Mouse (Mus musculus): ENCODE measurements at regions not wholly inside any gene's neighbourhood (a gene's known extent, or its start where the extent isn't known, plus 50 kb on each side); places are given as distances from the start of the nearest gene placed in this dataset.

DNA sequence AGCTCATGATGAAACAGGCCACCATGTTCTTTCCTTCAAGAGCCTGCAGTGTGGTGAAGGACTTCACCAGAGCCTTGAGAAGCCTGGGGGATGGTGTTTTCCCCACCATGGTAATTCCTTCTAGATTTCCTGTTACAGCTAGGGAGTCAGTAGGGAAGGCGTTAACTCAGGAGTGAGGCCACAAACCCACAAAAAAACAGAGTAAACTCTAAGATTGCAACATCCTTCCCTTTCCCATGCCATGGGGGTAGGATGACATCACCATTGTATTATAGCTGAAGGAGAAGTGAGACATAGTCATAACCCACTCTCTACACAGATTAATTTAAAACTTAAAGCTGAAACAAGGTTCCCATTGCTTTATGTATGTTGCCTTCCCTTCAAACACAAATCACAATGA lies 218.7 kb upstream of the F930015N05Rik start:
- no peak for DNase-seq (ENCODE audit: low spot score)

DNA sequence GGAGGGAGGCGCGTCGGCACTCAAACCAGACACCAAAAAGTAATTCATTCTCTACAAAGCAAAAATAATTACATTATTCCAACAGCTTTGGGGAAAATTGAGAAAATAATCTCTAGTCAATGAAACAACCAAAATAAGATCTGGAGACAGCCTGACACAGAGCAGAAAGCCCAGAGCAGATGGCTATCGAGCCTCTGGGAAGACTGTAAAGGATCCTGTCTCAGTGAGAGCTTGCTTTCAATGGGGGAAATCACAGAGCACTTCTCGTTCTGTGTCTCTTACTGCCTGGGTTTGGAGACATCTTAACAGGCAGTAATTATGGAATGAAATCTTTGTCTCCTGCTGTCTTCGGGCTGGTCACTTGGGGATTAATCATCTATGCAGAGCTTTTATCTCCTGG lies 226.7 kb upstream of the F930015N05Rik start:
- DNase-seq (ENCODE audit: low spot score): no peak

DNA sequence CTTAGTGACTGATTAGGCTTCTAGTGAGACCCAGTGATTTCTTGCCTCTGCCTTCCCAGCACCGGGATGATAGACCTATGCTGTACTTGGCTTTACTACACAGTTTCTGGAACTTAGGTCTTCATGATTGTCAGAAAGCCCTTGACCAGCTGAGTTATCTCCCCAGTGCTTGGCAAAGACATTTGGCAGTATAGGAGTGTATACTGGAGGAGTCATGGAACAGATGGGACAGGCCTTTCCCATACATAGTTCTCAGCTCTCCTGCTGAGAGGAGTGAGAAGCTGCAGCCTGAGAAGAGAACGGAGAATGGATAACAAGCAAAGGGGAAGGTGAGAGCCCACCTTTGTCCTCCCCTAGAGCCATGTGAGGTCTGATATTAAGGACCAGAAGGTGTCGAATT lies 230.6 kb upstream of the F930015N05Rik start:
- no peak for DNase-seq (ENCODE audit: low spot score)

DNA sequence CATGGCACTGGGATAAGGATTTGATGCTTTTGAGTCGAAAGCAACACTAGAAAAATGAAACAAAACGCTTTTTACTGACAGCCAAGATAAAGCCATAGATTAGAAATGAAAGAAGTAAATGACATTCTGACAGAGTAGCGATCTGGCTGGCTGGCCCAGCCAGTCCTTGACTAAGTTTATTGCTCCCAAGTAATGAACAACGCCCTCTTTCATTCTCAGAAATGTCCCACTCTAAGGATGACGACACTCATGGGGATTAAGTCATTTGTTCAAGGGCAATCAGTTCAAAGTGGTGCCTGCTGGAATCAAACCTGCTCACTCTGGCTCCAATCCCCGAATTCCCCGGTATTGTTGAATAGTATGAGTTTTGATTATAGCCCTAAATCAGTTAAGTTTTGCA lies 231.1 kb upstream of the F930015N05Rik start:
- DNase-seq (ENCODE audit: low spot score): no peak

DNA sequence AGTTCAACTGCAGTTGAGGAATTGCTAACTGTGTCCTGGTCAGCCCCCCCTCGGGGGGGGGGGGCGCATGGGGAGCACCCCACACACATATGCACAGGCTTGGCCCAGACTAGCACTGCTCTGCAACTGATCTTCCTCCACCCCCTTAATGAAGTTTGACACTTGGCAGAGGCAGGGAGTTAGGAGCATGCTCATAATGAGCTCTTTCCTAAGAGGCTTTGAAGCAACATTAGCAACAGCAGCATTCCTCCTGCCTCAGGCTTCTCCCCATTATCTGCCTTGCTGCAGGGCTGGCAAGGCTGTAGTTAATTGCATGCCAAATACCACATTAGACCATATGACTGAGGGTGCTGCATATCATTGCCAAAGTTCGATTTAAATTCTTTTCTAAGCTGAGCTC lies 235.4 kb upstream of the F930015N05Rik start:
- no peak for DNase-seq (ENCODE audit: low spot score)

DNA sequence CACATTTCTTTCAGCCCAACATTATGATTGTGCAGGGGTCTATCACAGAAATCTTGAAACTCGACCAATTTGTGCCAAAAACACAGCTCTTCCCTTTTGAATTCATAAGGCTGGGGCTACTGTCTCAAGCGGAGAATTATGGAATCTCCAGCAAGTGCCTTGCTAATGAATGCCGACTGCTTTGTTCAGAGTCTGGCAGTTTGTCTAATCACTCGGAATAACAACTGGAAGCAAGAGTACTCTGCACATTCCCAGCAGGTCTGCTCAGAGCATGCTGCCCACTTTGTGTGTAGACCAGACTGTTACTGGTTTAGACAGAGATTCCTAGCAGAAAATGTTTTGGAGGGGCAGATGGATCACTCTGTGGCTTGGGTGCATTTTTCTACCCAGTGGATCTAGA lies 237.1 kb upstream of the F930015N05Rik start:
- DNase-seq (ENCODE audit: low spot score): no peak

DNA sequence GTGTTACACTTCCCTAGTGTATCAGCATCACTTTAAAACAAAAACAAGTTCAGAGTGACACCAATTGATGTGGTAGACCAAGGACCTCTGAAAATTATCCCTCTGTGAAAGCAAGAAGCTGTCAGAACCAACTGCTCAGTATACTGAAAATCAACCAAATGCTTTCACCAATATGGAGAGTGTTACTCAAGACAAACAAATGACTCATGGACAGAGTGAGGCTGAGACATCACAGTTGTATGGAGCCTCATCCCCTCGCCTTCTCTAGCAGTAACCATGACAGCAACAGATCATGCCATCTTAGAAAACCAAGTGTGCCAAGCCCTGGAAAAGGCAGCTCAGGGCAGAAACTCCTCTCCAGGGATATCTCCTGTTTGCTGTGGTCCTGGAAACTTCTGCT lies 267.3 kb upstream of the F930015N05Rik start:
- DNase-seq (ENCODE audit: low spot score): no peak

DNA sequence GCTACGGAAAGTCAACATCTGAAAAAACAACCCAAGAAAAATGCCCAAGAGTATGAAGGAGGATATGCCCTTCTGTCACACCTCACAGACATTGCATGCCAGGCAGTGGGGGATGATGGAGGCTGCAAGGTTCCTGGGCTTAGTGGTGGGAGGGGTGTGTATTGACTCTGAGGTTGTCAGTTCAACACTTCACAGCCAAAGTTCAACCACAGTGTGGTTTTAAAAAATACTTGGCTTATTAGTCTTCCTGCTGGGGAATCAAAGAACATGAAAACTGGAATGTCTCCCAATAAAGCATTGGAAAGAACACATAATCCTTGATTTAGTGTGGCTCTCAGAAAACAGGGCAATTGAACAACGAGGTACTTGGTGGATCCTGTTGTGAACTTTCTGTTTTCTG lies 267.0 kb upstream of the Elac2 start:
- no peak for DNase-seq (ENCODE audit: low spot score)

DNA sequence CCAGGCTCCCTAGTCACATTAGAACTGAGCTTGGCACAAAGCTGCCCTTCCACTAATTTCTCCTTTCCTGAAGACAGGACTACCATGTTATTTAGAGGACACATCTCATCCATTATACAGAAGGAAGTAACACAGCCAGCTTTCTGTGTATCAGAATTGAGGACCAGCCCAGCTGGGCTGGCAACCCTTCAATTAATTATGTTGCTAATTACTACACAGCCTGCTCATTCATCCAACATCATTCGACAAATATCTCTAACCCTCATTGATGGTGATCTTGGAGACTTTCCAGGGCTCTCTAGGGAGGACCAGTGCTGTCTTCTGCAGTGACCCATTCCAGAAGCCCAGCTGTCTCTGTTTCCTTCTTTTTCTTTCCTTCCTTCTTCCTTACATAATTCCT lies 263.7 kb upstream of the Elac2 start:
- no peak for DNase-seq (ENCODE audit: low spot score)

DNA sequence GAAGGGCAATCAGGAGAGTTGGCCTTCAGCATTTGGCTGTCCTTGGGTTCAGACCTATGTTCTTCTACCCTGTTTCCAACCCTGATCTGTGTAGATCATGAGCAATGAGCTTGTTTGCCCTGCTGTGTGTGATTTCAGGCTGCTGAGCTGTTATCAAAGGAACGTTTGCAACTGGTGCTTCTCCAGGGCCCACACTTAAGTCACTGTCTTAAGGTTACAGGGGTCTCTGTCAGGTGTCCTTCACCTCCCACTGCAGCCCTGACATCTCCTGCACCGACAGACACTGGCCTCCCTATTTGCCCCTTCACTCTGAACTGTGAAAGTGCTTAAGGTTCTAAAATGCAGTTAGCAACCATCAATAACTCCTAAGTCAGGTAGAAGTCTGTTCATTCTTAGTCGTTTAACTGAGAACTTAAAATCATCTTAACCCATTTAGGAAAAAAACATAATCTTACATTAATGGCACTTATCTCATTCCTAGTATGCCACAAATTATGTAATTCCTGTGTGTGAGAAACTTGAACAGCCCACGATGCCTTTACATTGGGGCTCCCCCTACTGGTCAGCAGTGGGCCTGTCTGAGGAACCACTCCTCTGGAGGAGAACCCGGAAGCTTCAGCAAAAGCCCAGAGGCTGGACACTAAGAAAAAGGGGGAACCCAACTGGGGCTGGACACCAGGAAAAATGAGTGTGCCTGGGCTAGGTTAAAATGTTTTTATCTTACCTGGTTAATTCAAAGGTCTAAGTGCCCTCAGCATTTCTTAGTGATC lies 260.3 kb upstream of the Elac2 start:
- peak; percentile 79 for DNase-seq (ENCODE audit: low spot score)

DNA sequence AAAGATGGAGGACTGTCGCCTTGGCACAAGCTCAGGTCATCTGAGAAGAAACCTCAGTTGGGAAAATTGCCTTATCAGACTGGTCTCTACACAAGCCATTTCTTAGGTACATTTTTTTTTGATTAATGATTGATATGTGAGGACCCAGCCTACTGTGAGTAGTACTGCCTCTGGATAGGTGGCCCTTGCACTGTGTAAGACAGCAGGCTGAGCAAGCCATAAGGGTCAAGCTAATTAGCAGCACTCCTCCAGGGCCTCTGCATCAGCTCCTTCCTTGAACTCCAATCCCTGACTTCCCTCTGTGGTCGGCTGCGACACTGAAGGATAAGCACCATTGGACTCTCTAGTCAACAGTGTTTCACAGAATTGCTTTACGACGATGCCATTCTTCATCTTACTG lies 252.6 kb upstream of the Elac2 start:
- DNase-seq (ENCODE audit: low spot score): no peak

DNA sequence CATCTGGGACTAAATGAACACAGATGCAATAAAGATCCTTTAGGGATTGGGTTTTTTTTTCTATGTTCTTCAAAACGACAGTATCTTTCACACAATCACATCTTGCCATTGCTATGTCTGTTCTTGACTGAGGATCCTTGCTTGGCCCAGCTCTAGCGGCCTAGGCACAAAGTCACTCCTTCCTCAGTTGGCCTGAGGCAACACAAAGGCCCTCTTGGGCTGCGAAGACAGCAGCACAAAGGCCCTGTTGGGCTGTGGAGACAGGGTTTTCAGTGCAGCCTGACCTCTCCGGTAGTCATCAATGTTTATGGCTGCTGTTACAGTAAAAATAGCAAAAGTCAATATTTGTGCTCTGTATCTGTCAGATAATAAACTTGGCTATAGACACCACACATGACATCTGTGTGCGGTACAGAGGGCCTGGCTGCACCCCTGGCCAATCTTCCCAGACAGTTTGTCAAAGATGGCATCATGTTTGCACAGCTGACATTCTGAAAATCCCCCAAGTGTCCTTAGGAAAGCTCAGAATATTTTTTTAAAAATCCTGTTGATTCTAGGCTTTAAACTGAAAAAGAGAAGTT lies 250.9 kb upstream of the Elac2 start:
- DNase-seq (ENCODE audit: low spot score): no peak

DNA sequence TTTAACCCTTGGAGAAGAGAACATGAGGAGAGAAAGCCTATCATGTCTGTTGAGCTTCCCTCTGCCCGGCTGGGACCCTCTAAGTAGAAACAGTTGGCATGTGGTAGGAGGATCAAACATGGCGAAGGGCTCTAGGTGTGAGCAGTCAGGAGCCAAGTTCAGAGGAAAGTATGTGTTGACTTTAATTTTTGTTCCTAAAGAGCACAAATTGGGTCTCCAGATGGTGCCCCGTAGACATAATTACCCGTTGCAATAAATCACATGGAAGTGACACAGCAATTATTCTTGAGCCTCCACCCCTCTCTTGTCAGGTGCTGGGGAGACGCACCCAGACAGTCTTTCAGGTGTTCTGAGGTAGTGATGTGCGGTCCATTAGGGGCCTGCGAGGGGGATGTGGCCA lies 239.9 kb upstream of the Elac2 start:
- no peak for DNase-seq (ENCODE audit: low spot score)

DNA sequence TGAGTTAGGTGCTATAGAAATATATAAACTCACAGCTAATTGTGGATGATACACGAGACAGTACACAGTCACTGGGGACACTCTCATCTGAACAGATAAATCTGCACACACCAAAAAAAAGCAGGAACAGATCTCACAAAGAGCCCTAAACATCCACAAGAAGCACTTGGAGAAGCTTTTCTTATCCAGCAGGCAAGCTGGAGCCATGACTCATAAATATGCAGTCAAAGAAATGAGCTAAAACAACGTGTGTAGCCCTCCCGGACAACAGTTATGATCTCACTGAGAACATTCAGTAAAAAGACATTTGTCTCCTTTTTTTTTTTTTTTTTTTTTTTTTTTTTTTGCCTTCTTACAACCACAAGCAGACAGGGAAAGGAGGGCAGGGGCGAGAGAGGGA lies 235.1 kb upstream of the Elac2 start:
- DNase-seq (ENCODE audit: low spot score): no peak

DNA sequence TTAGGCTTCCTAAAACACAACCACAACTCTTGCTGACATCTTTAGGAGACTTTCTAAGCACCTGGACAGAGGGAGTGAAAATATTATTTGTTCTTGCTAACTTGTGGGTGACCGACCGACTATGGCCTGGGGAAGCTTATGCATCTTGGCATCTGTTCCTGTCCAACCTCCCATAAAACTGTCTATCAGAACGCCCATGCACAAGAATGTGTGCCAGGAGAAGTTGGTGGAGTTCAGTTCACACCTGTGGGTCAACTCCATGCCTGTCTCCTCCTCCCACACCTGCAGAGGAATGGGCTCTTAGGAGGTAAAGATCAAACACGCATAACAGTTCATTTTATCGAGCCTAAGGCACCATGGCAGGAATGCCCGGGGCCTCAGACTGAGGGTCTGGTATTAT lies 232.7 kb upstream of the Elac2 start:
- DNase-seq (ENCODE audit: low spot score): no peak

DNA sequence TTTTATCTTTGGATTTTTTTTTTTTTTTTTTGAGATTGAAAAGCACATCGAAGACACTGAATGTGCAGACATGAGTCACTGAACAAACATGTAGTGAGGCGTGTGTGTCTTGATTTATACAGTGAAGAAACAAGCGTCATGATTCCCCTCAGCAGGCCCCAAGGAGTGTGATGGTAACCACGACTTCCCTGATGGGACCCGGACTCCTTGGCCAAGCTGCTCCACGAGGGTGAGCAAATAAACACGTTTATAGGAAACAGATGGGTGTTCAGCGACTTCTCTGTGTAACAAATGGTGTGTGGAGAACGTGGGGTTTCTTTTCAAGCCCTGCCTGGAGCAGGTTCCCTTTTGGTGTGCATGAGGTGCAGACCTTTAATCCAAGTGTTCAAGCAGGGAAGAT lies 228.9 kb upstream of the Elac2 start:
- DNase-seq (ENCODE audit: low spot score): no peak

DNA sequence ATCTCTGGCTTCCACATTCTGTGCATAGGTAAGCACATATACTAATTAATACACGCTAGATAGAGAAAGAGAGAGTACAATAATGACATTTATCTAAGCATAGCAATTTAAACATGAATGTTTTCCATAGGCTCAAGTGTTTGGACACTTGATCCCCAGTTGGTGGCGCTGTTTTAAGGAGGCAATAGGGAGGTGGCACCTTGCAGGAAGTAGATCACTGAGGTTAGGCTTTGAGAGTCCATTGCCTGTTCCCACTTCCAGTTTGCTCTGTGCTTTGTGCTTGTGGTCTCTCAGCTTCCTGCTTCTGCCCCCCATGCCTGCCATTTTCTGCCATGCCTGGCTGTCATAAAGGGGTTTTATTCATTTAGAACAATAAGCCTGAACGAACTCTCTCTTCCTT lies 226.5 kb upstream of the Elac2 start:
- DNase-seq (ENCODE audit: low spot score): no peak

DNA sequence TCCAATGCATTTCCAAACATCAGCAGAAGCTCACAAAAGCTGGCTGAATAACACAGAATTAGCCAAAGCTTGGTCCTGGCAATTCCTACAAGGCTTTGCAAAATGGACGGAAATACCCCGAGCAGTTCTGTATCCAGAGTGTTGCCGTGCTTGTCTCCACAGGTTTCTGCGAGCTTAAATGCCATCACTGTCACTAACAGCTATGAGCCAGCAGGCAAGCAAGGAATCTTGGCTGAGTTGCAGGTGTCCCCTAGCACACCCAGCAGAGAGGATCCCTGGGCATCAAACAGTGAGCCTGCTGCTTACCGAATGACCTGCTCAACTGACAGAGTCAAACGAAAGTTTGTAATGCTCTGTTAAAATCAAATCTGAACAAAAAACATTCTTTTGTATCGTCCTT lies 226.0 kb upstream of the Elac2 start:
- DNase-seq (ENCODE audit: low spot score): no peak

DNA sequence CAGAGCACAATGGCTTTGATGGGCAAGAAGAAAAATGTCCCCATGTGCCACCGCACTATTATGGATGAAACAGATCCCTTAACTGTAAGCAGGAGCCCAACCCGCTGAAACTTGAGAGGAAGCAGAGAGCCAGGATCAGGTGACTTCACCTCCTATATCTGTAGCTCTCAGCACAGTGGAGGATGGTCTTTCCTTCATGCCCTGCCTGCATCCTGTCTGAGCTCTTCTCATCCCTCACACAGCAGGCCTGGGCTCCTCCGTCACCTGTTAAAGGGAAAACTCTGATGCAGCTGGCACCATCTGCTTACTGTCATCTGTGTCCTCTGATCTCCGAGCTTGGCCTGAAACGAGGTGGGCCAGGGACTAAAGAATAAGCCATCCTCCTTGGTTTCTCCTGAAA lies 224.8 kb upstream of the Elac2 start:
- no peak for DNase-seq (ENCODE audit: low spot score)

DNA sequence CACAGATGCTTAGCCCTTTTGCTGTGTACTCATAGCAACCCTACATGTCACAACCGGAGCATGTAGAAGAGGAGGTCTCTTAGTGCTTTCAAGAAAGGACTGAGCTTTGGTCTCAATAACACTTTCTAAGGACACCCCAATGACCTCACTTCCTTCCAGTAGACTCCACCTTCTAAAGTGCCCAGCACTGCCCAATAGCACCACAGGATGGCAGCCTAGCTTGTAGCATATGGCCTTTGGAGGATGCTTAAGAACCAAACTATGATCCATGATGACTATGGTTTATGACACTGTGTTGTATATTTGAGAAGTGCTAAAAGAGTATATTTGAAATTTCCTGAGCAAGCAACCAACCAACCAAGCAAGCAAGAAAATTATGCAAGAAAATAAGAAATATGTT lies 223.3 kb upstream of the Elac2 start:
- DNase-seq (ENCODE audit: low spot score): no peak

DNA sequence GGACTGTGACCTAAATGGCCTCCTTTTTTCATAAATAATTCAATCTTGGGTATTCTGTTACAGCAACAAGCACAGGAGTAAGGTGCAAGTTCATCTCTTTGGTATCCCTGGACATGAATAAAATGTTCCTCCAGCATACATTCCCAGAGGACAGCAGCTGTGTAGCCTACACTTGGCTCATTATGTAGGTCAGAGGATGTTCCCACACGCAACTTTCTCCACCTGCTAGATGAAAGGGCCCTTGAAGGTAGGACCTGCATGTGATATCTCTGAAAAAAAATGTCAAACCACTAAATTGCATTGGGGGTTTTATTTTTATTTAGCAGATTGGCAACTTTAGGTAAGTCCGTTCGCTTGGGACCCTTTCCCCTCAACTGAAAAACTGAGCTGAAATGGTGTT lies 218.2 kb upstream of the Elac2 start:
- no peak for DNase-seq (ENCODE audit: low spot score)

DNA sequence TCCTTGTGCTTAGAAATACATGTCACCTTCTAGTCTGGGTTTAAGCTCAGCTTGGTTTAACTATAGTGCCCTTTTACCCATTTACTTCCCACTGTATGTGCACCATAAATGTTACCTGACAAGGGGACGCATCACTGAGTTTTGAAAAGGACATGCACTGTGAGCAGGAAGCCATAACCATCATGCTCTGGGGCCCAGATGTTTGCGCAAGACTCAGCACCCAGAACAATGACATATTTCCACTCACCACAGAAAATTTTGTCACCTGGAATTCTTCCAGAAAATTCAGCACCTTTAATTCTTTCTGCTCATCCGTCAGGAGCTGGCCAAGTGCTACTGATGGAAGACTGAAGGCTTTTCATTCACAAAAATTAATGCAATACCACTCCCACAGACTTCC lies 216.1 kb upstream of the Elac2 start:
- DNase-seq (ENCODE audit: low spot score): no peak

DNA sequence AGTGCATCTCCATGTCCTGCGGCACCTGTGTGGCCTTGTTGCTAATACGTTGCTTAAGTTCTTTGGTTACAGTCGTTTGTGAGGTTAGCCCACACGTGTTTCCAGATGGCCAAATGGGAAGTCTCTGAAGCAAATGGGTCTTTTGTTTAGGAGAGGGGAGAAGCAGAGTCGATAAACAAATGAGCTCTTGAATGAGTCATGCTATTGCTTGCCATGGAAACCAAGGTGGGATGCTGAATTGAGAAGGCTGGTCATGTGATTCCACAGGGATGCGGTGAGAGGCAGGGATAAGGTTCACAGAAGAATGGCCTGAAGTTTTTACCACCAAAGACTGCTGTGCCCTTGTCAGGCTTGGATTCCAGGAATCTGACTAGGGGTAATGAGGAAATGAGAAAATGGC lies 214.8 kb upstream of the Elac2 start:
- DNase-seq (ENCODE audit: low spot score): no peak

DNA sequence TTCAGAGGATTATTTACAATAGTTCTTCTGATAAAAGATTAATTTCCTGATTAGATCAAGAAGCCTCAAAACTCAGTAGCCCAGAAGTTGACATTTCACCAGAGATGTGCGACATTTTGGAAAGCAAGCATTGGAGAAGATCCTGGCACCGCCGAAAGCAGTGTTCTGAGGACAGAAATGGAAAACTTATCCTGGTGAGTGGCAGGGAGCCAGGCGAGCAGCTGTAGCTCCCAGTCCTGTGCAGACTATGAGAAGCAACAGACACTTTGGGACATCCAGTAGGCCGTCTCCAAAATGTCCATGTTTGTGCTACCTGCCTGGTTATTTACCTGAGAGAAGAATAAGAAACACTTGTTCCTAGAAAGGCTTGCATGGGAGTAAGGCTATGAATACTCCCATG lies 202.1 kb upstream of the Elac2 start:
- no peak for DNase-seq (ENCODE audit: low spot score)
